Mouse (Mus musculus): ENCODE measurements around the gene Itgad. TPM values are rescaled to one million over a fixed set of nuclear protein-coding genes. Genes with fewer than 3 reads are reported as not detected.

Gene Itgad
- polyA plus RNA-seq, 1 experiment from 2014 or later = not detected

- Histone ChIP-seq H3K9me3 (no peaks in the 10 kb centered on the region), H3K27me3 (replicated peaks; ENCODE audit: low read depth, poor library complexity, severe bottlenecking) (peaks cover 47% of the 10 kb centered on the region), H3K36me3 (replicated peaks) (peaks cover 7% of the 10 kb centered on the region; the same call in 1 of the 2 replicates), H3K4me3 (peak overlapping the region; percentile 56), H3K4me1 (peaks cover 37% of the 10 kb centered on the region), H3K27ac (replicated peaks) (no peak overlapping the region)
- 48% methylated on average over 12 of the region's 12 CpGs for WGBS
- no peak for DNase-seq (ENCODE audit: low spot score)
Observed at GRCm38 (mm10) chr7:128251946-128252345, 97.8 kb downstream of the Itgad start.

GRCm38 (mm10) chr7:128252609-128253008 lies 98.4 kb downstream of the Itgad start:
- Histone ChIP-seq H3K27ac (replicated peaks) (peak overlapping the region; percentile 65), H3K9me3 (no peaks in the 10 kb centered on the region), H3K4me1 (peaks cover 36% of the 10 kb centered on the region), H3K27me3 (replicated peaks; ENCODE audit: low read depth, poor library complexity, severe bottlenecking) (peaks cover 47% of the 10 kb centered on the region), H3K4me3 (peak overlapping the region; percentile 56), H3K36me3 (replicated peaks) (peaks cover 7% of the 10 kb centered on the region; the same call in 1 of the 2 replicates)
- DNase-seq (ENCODE audit: low spot score) = peak; percentile 75
- 14% methylated on average over 24 of the region's 24 CpGs for WGBS

GRCm38 (mm10) chr7:128254978-128255377 lies 100.8 kb downstream of the Itgad start:
- 55% methylated on average over 2 of the region's 2 CpGs for WGBS
- Histone ChIP-seq H3K4me3 (no peak overlapping the region), H3K27me3 (replicated peaks; ENCODE audit: low read depth, poor library complexity, severe bottlenecking) (peaks cover 30% of the 10 kb centered on the region), H3K4me1 (peaks cover 26% of the 10 kb centered on the region), H3K9me3 (no peaks in the 10 kb centered on the region), H3K27ac (replicated peaks) (no peak overlapping the region), H3K36me3 (replicated peaks) (peaks cover under 1% of the 10 kb centered on the region; the same call in 1 of the 2 replicates)
- no peak for DNase-seq (ENCODE audit: low spot score)

- H3K27me3 ChIP-seq (replicated peaks; ENCODE audit: low read depth, poor library complexity, severe bottlenecking) = peaks cover 26% of the 10 kb centered on the region
- no peaks in the 10 kb centered on the region for H3K9me3 ChIP-seq
- H3K36me3 ChIP-seq (replicated peaks) = no peaks in the 10 kb centered on the region
- H3K4me1 ChIP-seq = peaks cover 26% of the 10 kb centered on the region
- H3K4me3 ChIP-seq = no peak overlapping the region
- 90% methylated on average over 5 of the region's 5 CpGs for WGBS
- H3K27ac ChIP-seq (replicated peaks) = no peak overlapping the region
- no peak for DNase-seq (ENCODE audit: low spot score)
Observed at GRCm38 (mm10) chr7:128255757-128256156, 101.6 kb downstream of the Itgad start.

- peaks cover 23% of the 10 kb centered on the region for H3K4me1 ChIP-seq
- no peak for DNase-seq (ENCODE audit: low spot score)
- H3K9me3 ChIP-seq = no peaks in the 10 kb centered on the region
- H3K27me3 ChIP-seq (replicated peaks; ENCODE audit: low read depth, poor library complexity, severe bottlenecking) = peaks cover 19% of the 10 kb centered on the region
- 67% methylated on average over 5 of the region's 5 CpGs for WGBS
- no peak overlapping the region for H3K4me3 ChIP-seq
- no peaks in the 10 kb centered on the region for H3K36me3 ChIP-seq (replicated peaks)
- H3K27ac ChIP-seq (replicated peaks) = no peak overlapping the region
Observed at GRCm38 (mm10) chr7:128256783-128257334, 102.7 kb downstream of the Itgad start.

GRCm38 (mm10) chr7:128265411-128265810 lies 111.2 kb downstream of the Itgad start, which contains the start of gene Slc5a2:
Gene Slc5a2 (plus strand): TSS chr7:128265657.
- DNase-seq (ENCODE audit: low spot score) = no peak
- no peaks in the 10 kb centered on the region for H3K27me3 ChIP-seq (replicated peaks; ENCODE audit: low read depth, poor library complexity, severe bottlenecking)
- WGBS = 84% methylated on average over 6 of the region's 6 CpGs
- no peaks in the 10 kb centered on the region for H3K4me1 ChIP-seq
- H3K36me3 ChIP-seq (replicated peaks) = peaks cover 4% of the 10 kb centered on the region
- no peaks in the 10 kb centered on the region for H3K9me3 ChIP-seq
- no peak within 1 kb of the TSS for H3K4me3 ChIP-seq
- H3K27ac ChIP-seq (replicated peaks) = no peak within 1 kb of the TSS

- Histone ChIP-seq H3K36me3 (replicated peaks) (peaks cover 10% of the 10 kb centered on the region), H3K4me1 (no peaks in the 10 kb centered on the region), H3K27me3 (replicated peaks; ENCODE audit: low read depth, poor library complexity, severe bottlenecking) (no peaks in the 10 kb centered on the region), H3K27ac (replicated peaks) (no peak overlapping the region), H3K9me3 (no peaks in the 10 kb centered on the region), H3K4me3 (no peak overlapping the region)
- 81% methylated on average over 5 of the region's 5 CpGs for WGBS
- DNase-seq (ENCODE audit: low spot score) = no peak
Observed at GRCm38 (mm10) chr7:128266056-128266455, 111.9 kb downstream of the Itgad start.

GRCm38 (mm10) chr7:128267391-128267790 lies 113.2 kb downstream of the Itgad start:
- no peak for DNase-seq (ENCODE audit: low spot score)
- WGBS = 60% methylated on average over 13 of the region's 13 CpGs
- no peaks in the 10 kb centered on the region for H3K27me3 ChIP-seq (replicated peaks; ENCODE audit: low read depth, poor library complexity, severe bottlenecking)
- no peak overlapping the region for H3K4me3 ChIP-seq
- H3K4me1 ChIP-seq = no peaks in the 10 kb centered on the region
- H3K9me3 ChIP-seq = no peaks in the 10 kb centered on the region
- H3K36me3 ChIP-seq (replicated peaks) = peaks cover 24% of the 10 kb centered on the region
- no peak overlapping the region for H3K27ac ChIP-seq (replicated peaks)

GRCm38 (mm10) chr7:128267813-128268212 lies 113.6 kb downstream of the Itgad start:
- Histone ChIP-seq H3K36me3 (replicated peaks) (peaks cover 28% of the 10 kb centered on the region), H3K4me1 (no peaks in the 10 kb centered on the region), H3K4me3 (no peak overlapping the region), H3K9me3 (no peaks in the 10 kb centered on the region), H3K27ac (replicated peaks) (no peak overlapping the region), H3K27me3 (replicated peaks; ENCODE audit: low read depth, poor library complexity, severe bottlenecking) (no peaks in the 10 kb centered on the region)
- 90% methylated on average over 7 of the region's 7 CpGs for WGBS
- DNase-seq (ENCODE audit: low spot score) = no peak

GRCm38 (mm10) chr7:128270431-128270850 lies 116.3 kb downstream of the Itgad start:
- Histone ChIP-seq H3K36me3 (replicated peaks) (peaks cover 54% of the 10 kb centered on the region), H3K9me3 (no peaks in the 10 kb centered on the region), H3K4me1 (no peaks in the 10 kb centered on the region), H3K4me3 (no peak overlapping the region), H3K27me3 (replicated peaks; ENCODE audit: low read depth, poor library complexity, severe bottlenecking) (no peaks in the 10 kb centered on the region), H3K27ac (replicated peaks) (no peak overlapping the region)
- no peak for DNase-seq (ENCODE audit: low spot score)
- 64% methylated on average over 13 of the region's 13 CpGs for WGBS

- Histone ChIP-seq H3K36me3 (replicated peaks) (peaks cover 65% of the 10 kb centered on the region), H3K4me1 (no peaks in the 10 kb centered on the region), H3K9me3 (no peaks in the 10 kb centered on the region), H3K27me3 (replicated peaks; ENCODE audit: low read depth, poor library complexity, severe bottlenecking) (no peaks in the 10 kb centered on the region), H3K27ac (replicated peaks) (no peak overlapping the region), H3K4me3 (no peak overlapping the region)
- no peak for DNase-seq (ENCODE audit: low spot score)
- WGBS = 89% methylated on average over 9 of the region's 9 CpGs
Observed at GRCm38 (mm10) chr7:128271496-128271895, 117.3 kb downstream of the Itgad start.

Data from embryonic facial prominence, embryonic 10.5 days (tissue).